Mouse (Mus musculus) limb, embryonic 11.5 days (tissue): Measurements from ENCODE around the gene Tmppe. TPM values are rescaled to one million over a fixed set of nuclear protein-coding genes. Genes with fewer than 3 reads are reported as not detected.

Experiments used
- ATAC-seq: fragments of 200-750 bp; cut with Nextera tagmentation; 2 replicates; pipeline ENCODE4 v1.8.0; 2017; ENCODE audit warnings: low read depth; ENCODE audit not compliant: insufficient number of reproducible peaks, low FRiP score, low TSS enrichment
- DNase-seq: peaks from one replicate; pipeline ENCODE4 v3.0.0-alpha.2; 2015; ENCODE audit warnings: low spot score
- H3K27ac ChIP-seq: fragments of 300-500 bp; sonication (generic); replicated peaks from 2 replicates; pipeline ENCODE4 v1.5.1; 2014; ENCODE audit warnings: low read depth, mild to moderate bottlenecking, low read length
- H3K27me3 ChIP-seq: fragments of 300-500 bp; sonication (generic); 2 replicates; pipeline ENCODE4 v1.6.1; 2014; ENCODE audit warnings: mild to moderate bottlenecking, low read length, mixed read lengths; ENCODE audit not compliant: control insufficient read depth, insufficient read depth
- H3K36me3 ChIP-seq: fragments of 300-500 bp; sonication (generic); 2 replicates; pipeline ENCODE4 v1.6.1; 2014; ENCODE audit warnings: mild to moderate bottlenecking, low read length, moderate library complexity, mixed read lengths; ENCODE audit not compliant: control insufficient read depth, insufficient read depth
- H3K4me1 ChIP-seq: fragments of 300-500 bp; sonication (generic); 2 replicates; pipeline ENCODE4 v1.6.1; 2014; ENCODE audit warnings: low read length, mixed read lengths; ENCODE audit not compliant: control insufficient read depth, insufficient read depth
- H3K4me2 ChIP-seq: fragments of 300-500 bp; sonication (generic); 2 replicates; pipeline ENCODE4 v1.6.1; 2014; ENCODE audit warnings: low read depth, mild to moderate bottlenecking, moderate library complexity; ENCODE audit not compliant: severe bottlenecking
- H3K4me3 ChIP-seq: fragments of 300-500 bp; sonication (generic); 2 replicates; pipeline ENCODE4 v1.5.1; 2014; ENCODE audit warnings: low read depth, low read length
- H3K9ac ChIP-seq: fragments of 300-500 bp; sonication (generic); 2 replicates; pipeline ENCODE4 v1.6.1; 2014; ENCODE audit warnings: mild to moderate bottlenecking, low read length
- H3K9me3 ChIP-seq: fragments of 300-500 bp; sonication (generic); 2 replicates; pipeline ENCODE4 v1.6.1; 2016; ENCODE audit warnings: low read length; ENCODE audit not compliant: control insufficient read depth
- WGBS: fragments of 180-500 bp; shearing (Covaris S2); extraction: QIAGEN DNeasy Blood & Tissue Kit; methylation state at CpG from one replicate; pipeline ENCODE4 v1.1.7; 2014; 5-methylcytosine and 5-hydroxymethylcytosine counted together
- polyA plus RNA-seq: library from polyadenylated mRNA; unstranded; fragments of >200 nt; fragmentation: Nextera tagmentation; extraction: Ambion mirVana; gene quantifications from 2 replicates; pipeline ENCODE4 v1.2.1, GENCODE M21; 2014

Gene Tmppe
- polyA plus RNA-seq, 1 experiment from 2014 or later = 3.6 TPM

DNA sequence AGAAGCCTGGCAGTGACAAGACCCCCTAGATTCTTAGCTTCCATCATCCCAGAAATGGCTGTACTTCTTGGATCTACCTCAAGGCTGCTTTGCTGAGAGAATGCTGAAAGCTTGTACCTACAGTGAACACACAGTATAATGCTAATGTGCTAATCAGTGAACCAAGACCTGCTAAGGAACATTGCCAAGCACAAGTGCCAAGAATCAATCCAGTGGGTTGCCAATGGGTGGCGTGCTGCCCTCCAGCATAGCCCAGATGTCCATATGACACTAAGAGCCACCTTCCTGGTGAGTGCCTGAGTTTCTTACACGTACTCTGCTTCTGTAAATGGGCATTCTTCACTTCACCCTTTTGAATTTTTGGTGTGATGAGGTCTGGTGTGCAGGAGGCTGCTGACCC is 6.8 kb downstream of the Tmppe start:
- WGBS = 94% methylated on average over 2 of the region's 2 CpGs
- Histone ChIP-seq H3K4me2 (no peak overlapping the region), H3K4me3 (no peak overlapping the region), H3K27ac (no peak overlapping the region), H3K27me3 (no peaks in the 10 kb centered on the region), H3K36me3 (peaks cover 28% of the 10 kb centered on the region), H3K4me1 (no peaks in the 10 kb centered on the region), H3K9me3 (no peaks in the 10 kb centered on the region; the same call in 1 of the 2 replicates), H3K9ac (no peak overlapping the region)
- DNase-seq = no peak
- no peak for ATAC-seq

- no peak for DNase-seq
- no peak for ATAC-seq
- H3K9ac ChIP-seq = no peak overlapping the region
- no peak overlapping the region for H3K4me2 ChIP-seq
- H3K27me3 ChIP-seq = no peaks in the 10 kb centered on the region
- H3K9me3 ChIP-seq = no peaks in the 10 kb centered on the region; the same call in 1 of the 2 replicates
- H3K4me1 ChIP-seq = no peaks in the 10 kb centered on the region
- H3K36me3 ChIP-seq = peaks cover 19% of the 10 kb centered on the region; the same call in 1 of the 2 replicates
- WGBS = 96% methylated on average over 11 of the region's 11 CpGs
- no peak overlapping the region for H3K4me3 ChIP-seq
- no peak overlapping the region for H3K27ac ChIP-seq
These were observed 9.5 kb downstream of the Tmppe start for GRCm38 (mm10) chr9:114410313-114410862.

DNA sequence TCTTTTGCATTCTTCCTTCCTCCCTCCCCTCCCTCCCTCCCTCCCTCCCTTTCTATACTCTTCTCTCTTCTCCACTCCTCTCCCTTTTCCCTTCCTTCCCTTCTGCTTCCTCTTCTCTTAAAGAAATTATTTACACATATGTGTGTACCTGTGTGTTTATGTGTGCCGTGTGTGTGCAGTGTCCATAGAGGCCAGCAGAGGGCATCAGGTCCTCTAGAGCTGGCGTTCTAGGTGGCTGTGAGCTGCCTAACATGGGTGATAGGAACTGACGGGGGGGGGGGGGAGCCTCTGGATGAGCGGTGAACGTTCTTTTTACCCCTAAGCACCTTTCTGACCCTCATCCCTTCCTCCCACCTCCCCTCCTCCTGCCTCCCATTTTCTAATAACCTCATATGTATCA is 10.4 kb downstream of the Tmppe start:
- no peak overlapping the region for H3K27ac ChIP-seq
- ATAC-seq (no peak), DNase-seq (no peak)
- no peak overlapping the region for H3K9ac ChIP-seq
- H3K36me3 ChIP-seq = peaks cover 13% of the 10 kb centered on the region; the same call in 1 of the 2 replicates
- H3K9me3 ChIP-seq = no peaks in the 10 kb centered on the region; the same call in 1 of the 2 replicates
- no peaks in the 10 kb centered on the region for H3K4me1 ChIP-seq
- no peak overlapping the region for H3K4me2 ChIP-seq
- no peak overlapping the region for H3K4me3 ChIP-seq
- WGBS = 83% methylated on average over 5 of the region's 5 CpGs
- no peaks in the 10 kb centered on the region for H3K27me3 ChIP-seq

DNA sequence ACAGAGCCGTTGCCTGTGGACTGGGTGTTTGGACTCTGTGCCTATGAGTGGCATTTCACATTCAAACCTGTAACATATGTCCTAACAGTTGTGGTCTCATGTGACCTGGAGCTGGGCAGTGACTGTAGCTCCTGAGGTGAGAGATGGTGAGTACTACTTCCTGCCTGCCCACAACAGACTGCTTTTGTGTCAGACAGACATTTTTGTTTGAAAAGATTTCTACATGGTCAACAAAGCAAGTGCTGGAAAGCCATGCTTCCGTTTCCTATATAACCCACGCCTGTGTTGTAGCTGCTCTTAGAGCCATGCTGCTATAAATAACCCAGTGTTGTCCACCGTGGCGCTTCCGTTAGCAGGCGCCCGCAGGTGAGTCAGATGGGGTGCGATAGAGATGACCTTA is 11.5 kb downstream of the Tmppe start:
- no peak overlapping the region for H3K27ac ChIP-seq
- no peaks in the 10 kb centered on the region for H3K4me1 ChIP-seq
- no peak for DNase-seq
- WGBS = 94% methylated on average over 9 of the region's 9 CpGs
- no peak overlapping the region for H3K9ac ChIP-seq
- no peaks in the 10 kb centered on the region; the same call in 1 of the 2 replicates for H3K9me3 ChIP-seq
- H3K27me3 ChIP-seq = no peaks in the 10 kb centered on the region
- peaks cover 13% of the 10 kb centered on the region; the same call in 1 of the 2 replicates for H3K36me3 ChIP-seq
- H3K4me3 ChIP-seq = no peak overlapping the region
- no peak overlapping the region for H3K4me2 ChIP-seq
- no peak for ATAC-seq

- Histone ChIP-seq H3K27me3 (no peaks in the 10 kb centered on the region), H3K4me1 (no peaks in the 10 kb centered on the region), H3K4me2 (no peak overlapping the region), H3K9me3 (no peaks in the 10 kb centered on the region; the same call in 1 of the 2 replicates), H3K27ac (no peak overlapping the region), H3K36me3 (peaks cover 9% of the 10 kb centered on the region; the same call in 1 of the 2 replicates), H3K9ac (no peak overlapping the region), H3K4me3 (no peak overlapping the region)
- ATAC-seq (no peak), DNase-seq (no peak)
- 83% methylated on average over 12 of the region's 12 CpGs for WGBS
These were observed 13.0 kb downstream of the Tmppe start for GRCm38 (mm10) chr9:114413866-114414265.

DNA sequence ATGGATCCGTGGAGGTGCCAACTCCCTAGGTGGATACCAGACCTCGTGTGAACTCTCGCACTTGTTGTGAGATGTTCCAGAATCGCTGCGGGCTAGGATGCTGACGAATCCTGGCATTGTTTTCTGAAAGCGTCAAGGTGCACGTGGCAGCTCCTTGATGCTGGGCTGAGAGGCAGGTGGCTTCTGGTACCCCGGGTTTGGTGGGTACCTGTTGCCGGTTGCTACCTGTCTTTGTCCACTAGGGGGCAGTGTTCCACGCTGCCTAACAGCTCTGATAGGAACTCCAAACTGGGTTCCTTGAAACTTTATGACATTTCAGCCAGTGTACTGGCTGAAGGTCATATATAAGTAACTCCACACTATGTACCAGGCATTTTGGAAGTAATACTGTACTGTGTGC is 14.8 kb downstream of the Tmppe start:
- Histone ChIP-seq H3K4me1 (no peaks in the 10 kb centered on the region), H3K27me3 (no peaks in the 10 kb centered on the region), H3K4me2 (no peak overlapping the region), H3K9me3 (no peaks in the 10 kb centered on the region; the same call in 1 of the 2 replicates), H3K9ac (no peak overlapping the region), H3K27ac (no peak overlapping the region), H3K36me3 (peaks cover 2% of the 10 kb centered on the region; the same call in 1 of the 2 replicates), H3K4me3 (no peak overlapping the region)
- WGBS = 17% methylated on average over 11 of the region's 11 CpGs
- ATAC-seq (no peak), DNase-seq (peak; percentile 75)

DNA sequence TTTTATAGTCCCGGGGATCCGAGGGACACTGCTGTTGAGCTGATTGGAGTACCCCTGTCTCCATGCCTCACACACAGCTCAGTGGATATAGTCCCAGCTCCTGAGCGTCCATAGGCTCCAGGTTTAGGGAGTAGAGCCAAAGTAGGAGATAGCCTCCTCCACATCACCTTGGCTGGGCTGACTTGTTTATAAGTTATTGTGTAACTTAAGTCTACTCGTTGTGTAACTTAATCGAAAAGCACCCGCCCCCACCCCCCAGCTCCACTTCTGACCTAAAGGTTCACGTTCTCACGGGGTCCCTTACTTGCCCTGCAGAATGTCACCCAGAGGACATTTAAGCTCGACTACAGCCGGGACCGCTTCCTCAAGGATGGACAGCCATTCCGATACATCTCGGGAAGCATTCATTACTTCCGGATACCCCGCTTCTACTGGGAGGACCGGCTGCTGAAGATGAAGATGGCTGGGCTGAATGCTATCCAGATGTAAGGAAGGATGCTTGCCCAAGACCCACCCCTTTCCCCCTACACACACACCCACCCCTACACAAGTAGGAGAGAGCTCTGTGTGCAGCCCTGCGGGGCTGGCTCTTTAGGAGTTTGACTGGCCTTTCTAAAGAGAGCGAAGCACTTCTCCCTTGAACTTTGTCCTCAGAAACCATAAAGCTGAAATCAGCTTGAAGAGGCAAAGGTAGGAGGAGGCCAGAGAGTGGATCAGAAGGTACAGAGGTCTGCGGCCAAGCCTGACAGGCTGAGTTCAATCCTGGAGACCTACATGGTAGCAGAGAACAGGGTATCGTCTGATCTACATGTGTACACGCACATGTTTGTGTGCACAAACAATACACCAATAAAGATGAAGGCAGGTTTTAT is 16.0 kb downstream of the Tmppe start:
- H3K4me2 ChIP-seq = no peak overlapping the region
- H3K9me3 ChIP-seq = no peaks in the 10 kb centered on the region
- ATAC-seq (no peak), DNase-seq (no peak)
- 90% methylated on average over 21 of the region's 21 CpGs for WGBS
- H3K4me1 ChIP-seq = no peaks in the 10 kb centered on the region
- H3K27me3 ChIP-seq = no peaks in the 10 kb centered on the region
- no peak overlapping the region for H3K27ac ChIP-seq
- H3K36me3 ChIP-seq = no peaks in the 10 kb centered on the region; the same call in 1 of the 2 replicates
- no peak overlapping the region for H3K4me3 ChIP-seq
- no peak overlapping the region for H3K9ac ChIP-seq

DNA sequence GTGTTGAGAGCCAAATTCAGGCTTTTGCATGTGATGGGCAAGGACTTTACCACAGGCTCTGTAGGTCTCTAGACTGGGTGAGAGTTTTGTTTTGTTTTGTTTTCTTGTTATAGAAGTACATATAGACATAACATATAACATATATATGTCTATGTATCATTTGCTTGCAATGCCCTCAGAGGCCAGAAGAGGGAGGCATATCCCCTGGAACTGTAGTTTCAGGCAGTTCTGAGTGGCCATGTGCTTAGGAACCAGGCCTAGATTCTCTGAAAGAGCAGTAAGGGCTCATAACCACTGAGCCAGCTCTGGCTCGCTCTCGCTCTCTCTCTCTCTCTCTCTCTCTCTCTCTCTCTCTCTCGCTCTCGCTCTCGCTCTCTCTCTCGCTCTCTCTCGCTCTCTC is 17.3 kb downstream of the Tmppe start:
- WGBS = 92% methylated on average over 7 of the region's 7 CpGs
- Histone ChIP-seq H3K4me2 (no peak overlapping the region), H3K4me1 (no peaks in the 10 kb centered on the region), H3K9me3 (no peaks in the 10 kb centered on the region), H3K36me3 (no peaks in the 10 kb centered on the region; the same call in 1 of the 2 replicates), H3K9ac (no peak overlapping the region), H3K27me3 (no peaks in the 10 kb centered on the region), H3K4me3 (no peak overlapping the region), H3K27ac (no peak overlapping the region)
- ATAC-seq (no peak), DNase-seq (peak; percentile 73)
